In the genomic region with DNA sequence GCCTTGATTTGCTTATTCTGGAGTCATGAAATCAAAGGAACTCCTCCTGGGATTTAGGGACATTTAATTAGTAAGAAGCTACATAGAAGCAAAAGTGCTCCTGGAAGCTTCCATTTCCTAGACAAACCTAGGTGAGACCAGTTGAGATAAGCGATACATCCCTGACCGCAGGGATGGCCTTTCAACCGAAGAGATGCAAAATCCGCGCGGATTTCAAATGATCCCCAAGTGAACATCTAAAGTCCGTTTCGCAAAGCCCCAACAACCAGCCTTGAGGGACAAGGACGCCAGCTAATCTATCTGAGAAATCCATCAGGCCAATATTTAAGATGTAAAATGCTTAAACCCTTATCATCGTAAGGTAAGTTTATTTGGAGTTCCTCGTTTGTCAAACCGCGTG, we compare ENCODE assay signal across 9 mouse cellular contexts. TPM values are rescaled to one million over a fixed set of nuclear protein-coding genes. Genes with fewer than 3 reads are reported as not detected.
DNase-seq lines count a peak whose midpoint lies in the region; ATAC-seq and TF ChIP-seq lines count a peak whose summit lies in the region.
"Had no signal": no experiment of that assay in that cellular context is flagged by ENCODE, and none has a peak within 500 bp of the region (broad histone marks: within the 10 kb centered on the region; RNA-seq: fewer than 3 reads in every experiment).

No protein-coding gene starts in this region.

- H3K27me3 ChIP-seq in E14TG2a.4 (ENCODE audit: insufficient read depth, low read length) = no peaks in the 10 kb centered on the region; the same call in 1 of the 2 replicates
- H3K27me3 ChIP-seq in erythroblast, embryonic 14.5 days (ENCODE audit: control insufficient read depth) = no peaks in the 10 kb centered on the region
- no peaks in the 10 kb centered on the region for H3K27me3 ChIP-seq in midbrain, embryonic 16.5 days (ENCODE audit: control insufficient read depth, insufficient read depth, low read depth, low read length)

- no peaks in the 10 kb centered on the region for H3K9me3 ChIP-seq in E14TG2a.4 (ENCODE audit: low read length)
- H3K9me3 ChIP-seq in erythroblast, embryonic 14.5 days (ENCODE audit: control insufficient read depth, low read length) = no peaks in the 10 kb centered on the region
- H3K9me3 ChIP-seq in midbrain, embryonic 16.5 days (replicated peaks; ENCODE audit: control insufficient read depth, low read length, poor library complexity, severe bottlenecking) = no peaks in the 10 kb centered on the region

- no peak for TF ChIP-seq CTCF in E14TG2a.4 (conservative IDR thresholded peaks at IDR 0.05; ENCODE audit: low read length)

- DNase-seq in frontal cortex, adult 2 months (ENCODE audit: extremely low spot score in 1 of 2, low spot score in 1 of 2) = no peak
- peak; percentile 21 for DNase-seq in kidney, postnatal 10 days
- DNase-seq in spleen, postnatal 10 days (ENCODE audit: low spot score in 2 of 2) = no peak
- DNase-seq in thymus, adult 18-20 months = no peak

- H3K27ac ChIP-seq in midbrain, embryonic 16.5 days (ENCODE audit: low read length) = no peak overlapping the region

- H3K4me1 ChIP-seq in E14TG2a.4 (replicated peaks; ENCODE audit: low read depth, low read length) = peaks cover 13% of the 10 kb centered on the region
- H3K4me1 ChIP-seq in erythroblast, embryonic 14.5 days (ENCODE audit: control insufficient read depth) = peaks cover 22% of the 10 kb centered on the region
- no peaks in the 10 kb centered on the region for H3K4me1 ChIP-seq in midbrain, embryonic 16.5 days (ENCODE audit: control insufficient read depth, insufficient read depth, low read length)

- H3K36me3 ChIP-seq in E14TG2a.4 (ENCODE audit: insufficient read depth, low read length) = peaks cover 43% of the 10 kb centered on the region
- H3K36me3 ChIP-seq in erythroblast, embryonic 14.5 days (ENCODE audit: control insufficient read depth) = no peaks in the 10 kb centered on the region
- no peaks in the 10 kb centered on the region for H3K36me3 ChIP-seq in midbrain, embryonic 16.5 days (ENCODE audit: control insufficient read depth, insufficient read depth, low read length)

- WGBS in midbrain, embryonic 16.5 days = under 1% methylated on average over 13 of the region's 13 CpGs

- H3K9ac ChIP-seq in midbrain, embryonic 16.5 days (ENCODE audit: low read depth, low read length) = peak overlapping the region; percentile 64

- ATAC-seq in frontal cortex, adult (ENCODE audit: low TSS enrichment) = peak; percentile 21; the same call in 1 of the 2 replicates
- peak; percentile 0; the same call in 1 of the 2 replicates for ATAC-seq in midbrain, embryonic 16.5 days

- H3K4me3 ChIP-seq in E14TG2a.4 (replicated peaks; ENCODE audit: low read length) = peak overlapping the region; percentile 88
- peak overlapping the region; percentile 75 for H3K4me3 ChIP-seq in erythroblast, embryonic 14.5 days (replicated peaks)
- H3K4me3 ChIP-seq in midbrain, embryonic 16.5 days (ENCODE audit: low read depth, low read length) = peak overlapping the region; percentile 59

- H3K4me2 ChIP-seq in midbrain, embryonic 16.5 days (ENCODE audit: low read length) = peak overlapping the region; percentile 84

RNA-seq across cellular contexts. Expression of a gene that starts 0.8 kb away (rescaled TPM):
- polyA plus RNA-seq in frontal cortex, adult 2 months (2012; rRNA removed) = 3.8 and 4.1 TPM in 2 replicates
- 0.05 and 0.42 TPM in 2 replicates for polyA plus RNA-seq in erythroblast, embryonic 14.5 days (2012)
- 5.2 and 6.8 TPM in 2 replicates for polyA plus RNA-seq in midbrain, embryonic 16.5 days (2015; fragmentation: Nextera tagmentation; extraction: Ambion mirVana)

RNA-seq across cellular contexts. Expression of a gene that starts 53.3 kb away (rescaled TPM):
- 7.6 and 8.0 TPM in 2 replicates for polyA plus RNA-seq in frontal cortex, adult 2 months (2012; rRNA removed)
- polyA plus RNA-seq in erythroblast, embryonic 14.5 days (2012) = not detected in 2 replicates
- polyA plus RNA-seq in midbrain, embryonic 16.5 days (2015; fragmentation: Nextera tagmentation; extraction: Ambion mirVana) = 0.48 and 0.95 TPM in 2 replicates
- polyA plus RNA-seq: Patski had no signal
